Mouse (Mus musculus): ENCODE measurements at regions not wholly inside any gene's neighbourhood (a gene's known extent, or its start where the extent isn't known, plus 50 kb on each side); places are given as distances from the start of the nearest gene placed in this dataset.

- in situ Hi-C loops (cut with MboI, MseI) = no loop called here
These were observed 1002.8 kb upstream of the Adgrl2 start for GRCm38 (mm10) chr3:149993199-149993598.

- in situ Hi-C loops (cut with MboI, MseI) = no loop called here
These were observed 997.4 kb upstream of the Adgrl2 start for GRCm38 (mm10) chr3:149987801-149988200.

GRCm38 (mm10) chr3:149956993-149957392 lies 966.6 kb upstream of the Adgrl2 start:
- in situ Hi-C loops (cut with MboI, MseI) = no loop called here

GRCm38 (mm10) chr3:149936197-149936596 lies 945.8 kb upstream of the Adgrl2 start:
- in situ Hi-C loops (cut with MboI, MseI) = no loop called here

- in situ Hi-C loops (cut with MboI, MseI) = no loop called here
These were observed 944.5 kb upstream of the Adgrl2 start for GRCm38 (mm10) chr3:149934832-149935231.

- in situ Hi-C loops (cut with MboI, MseI) = no loop called here
These were observed 938.4 kb upstream of the Adgrl2 start for GRCm38 (mm10) chr3:149928456-149929360.

GRCm38 (mm10) chr3:149920206-149920605 lies 929.9 kb upstream of the Adgrl2 start:
- in situ Hi-C loops (cut with MboI, MseI) = no loop called here

- in situ Hi-C loops (cut with MboI, MseI) = no loop called here
These were observed 927.8 kb upstream of the Adgrl2 start for GRCm38 (mm10) chr3:149918201-149918600.

GRCm38 (mm10) chr3:149910721-149911120 lies 920.4 kb upstream of the Adgrl2 start:
- in situ Hi-C loops (cut with MboI, MseI) = no loop called here

- in situ Hi-C loops (cut with MboI, MseI) = no loop called here
These were observed 911.4 kb upstream of the Adgrl2 start for GRCm38 (mm10) chr3:149901783-149902182.

GRCm38 (mm10) chr3:149876553-149876952 lies 886.2 kb upstream of the Adgrl2 start:
- in situ Hi-C loops (cut with MboI, MseI) = loop anchor here (25.0 kb wide), 1 partner anchor 1914 kb away; no protein-coding TSS in a partner anchor

GRCm38 (mm10) chr3:149865945-149866344 lies 875.6 kb upstream of the Adgrl2 start:
- in situ Hi-C loops (cut with MboI, MseI) = no loop called here

- in situ Hi-C loops (cut with MboI, MseI) = no loop called here
These were observed 856.7 kb upstream of the Adgrl2 start for GRCm38 (mm10) chr3:149846941-149847539.

GRCm38 (mm10) chr3:149845826-149846486 lies 855.6 kb upstream of the Adgrl2 start:
- in situ Hi-C loops (cut with MboI, MseI) = no loop called here

- in situ Hi-C loops (cut with MboI, MseI) = no loop called here
These were observed 854.9 kb upstream of the Adgrl2 start for GRCm38 (mm10) chr3:149845083-149845825.

- in situ Hi-C loops (cut with MboI, MseI) = no loop called here
These were observed 847.6 kb upstream of the Adgrl2 start for GRCm38 (mm10) chr3:149837921-149838320.

- in situ Hi-C loops (cut with MboI, MseI) = no loop called here
These were observed 846.3 kb upstream of the Adgrl2 start for GRCm38 (mm10) chr3:149836467-149837233.

GRCm38 (mm10) chr3:149827181-149827580 lies 836.8 kb upstream of the Adgrl2 start:
- in situ Hi-C loops (cut with MboI, MseI) = no loop called here

- in situ Hi-C loops (cut with MboI, MseI) = no loop called here
These were observed 836.4 kb upstream of the Adgrl2 start for GRCm38 (mm10) chr3:149826757-149827156.

- in situ Hi-C loops (cut with MboI, MseI) = no loop called here
These were observed 830.3 kb upstream of the Adgrl2 start for GRCm38 (mm10) chr3:149820670-149821069.

- in situ Hi-C loops (cut with MboI, MseI) = no loop called here
These were observed 829.5 kb upstream of the Adgrl2 start for GRCm38 (mm10) chr3:149819863-149820262.

Data from T-helper 1 cell (primary cell).